In genomic region chr16:47266744-47267686, GRCm38 (mm10) we compare ENCODE assay signal across 12 mouse cellular contexts.
A peak's percentile ranks its signal among the peaks of the same experiment; 100 is the strongest.
DNase-seq lines count a peak whose midpoint lies in the region; ATAC-seq lines count a peak whose summit lies in the region.
"Had no signal": no experiment of that assay in that cellular context is flagged by ENCODE, and none has a peak within 500 bp of the region (broad histone marks: within the 10 kb centered on the region; RNA-seq: fewer than 3 reads in every experiment).

No protein-coding gene starts in this region.

- intact Hi-C loops in gastrocnemius, postnatal 14 days (cut with DNase I; ENCODE audit: low total_unique reads) = no loop called here

- H3K9ac ChIP-seq in midbrain, embryonic 12.5 days (replicated peaks) = no peak overlapping the region
- no peak overlapping the region for H3K9ac ChIP-seq in midbrain, embryonic 11.5 days (ENCODE audit: low read length)
- no peak overlapping the region for H3K9ac ChIP-seq in hindbrain, embryonic 16.5 days (ENCODE audit: low read depth, low read length)

- H3K4me2 ChIP-seq in midbrain, embryonic 12.5 days (replicated peaks) = no peak overlapping the region
- H3K4me2 ChIP-seq in midbrain, embryonic 11.5 days = no peak overlapping the region
- no peak overlapping the region for H3K4me2 ChIP-seq in hindbrain, embryonic 16.5 days (ENCODE audit: low read length)

- no peaks in the 10 kb centered on the region for H3K9me3 ChIP-seq in midbrain, embryonic 12.5 days
- H3K9me3 ChIP-seq in midbrain, embryonic 11.5 days (ENCODE audit: control insufficient read depth, low read length) = no peaks in the 10 kb centered on the region
- no peaks in the 10 kb centered on the region for H3K9me3 ChIP-seq in hindbrain, embryonic 16.5 days (ENCODE audit: control insufficient read depth, low read length)

- no peak overlapping the region for H3K27ac ChIP-seq in midbrain, embryonic 12.5 days (replicated peaks)
- no peak overlapping the region for H3K27ac ChIP-seq in midbrain, embryonic 11.5 days (ENCODE audit: low read depth, low read length)
- H3K27ac ChIP-seq in hindbrain, embryonic 16.5 days (ENCODE audit: low read depth, low read length) = no peak overlapping the region
- H3K27ac ChIP-seq: heart, adult 2 months had no signal

- 73% methylated on average over 8 of the region's 8 CpGs for WGBS in midbrain, embryonic 12.5 days
- WGBS in midbrain, embryonic 11.5 days = 81% methylated on average over 8 of the region's 8 CpGs
- 58% methylated on average over 8 of the region's 8 CpGs for WGBS in hindbrain, embryonic 16.5 days

- ATAC-seq in midbrain, embryonic 12.5 days (ENCODE audit: low FRiP score, low read depth) = peak; percentile 68
- ATAC-seq in midbrain, embryonic 11.5 days (ENCODE audit: low FRiP score) = no peak; the same call in 1 of the 2 replicates
- peak; percentile 76 for ATAC-seq in hindbrain, embryonic 16.5 days
- ATAC-seq: lung, postnatal 0 days; Patski had no signal

- H3K36me3 ChIP-seq in midbrain, embryonic 12.5 days = no peaks in the 10 kb centered on the region
- H3K36me3 ChIP-seq in midbrain, embryonic 11.5 days (ENCODE audit: control insufficient read depth, insufficient read depth, low read length) = no peaks in the 10 kb centered on the region
- no peaks in the 10 kb centered on the region for H3K36me3 ChIP-seq in hindbrain, embryonic 16.5 days (ENCODE audit: control insufficient read depth, insufficient read depth, low read length)

- H3K27me3 ChIP-seq in midbrain, embryonic 12.5 days = no peaks in the 10 kb centered on the region
- H3K27me3 ChIP-seq in midbrain, embryonic 11.5 days (ENCODE audit: control insufficient read depth, insufficient read depth, low read length) = no peaks in the 10 kb centered on the region
- H3K27me3 ChIP-seq in hindbrain, embryonic 16.5 days (replicated peaks; ENCODE audit: control insufficient read depth, insufficient read depth, low read length) = no peaks in the 10 kb centered on the region
- H3K27me3 ChIP-seq: Patski had no signal

- H3K4me3 ChIP-seq in midbrain, embryonic 12.5 days = no peak overlapping the region
- no peak overlapping the region for H3K4me3 ChIP-seq in midbrain, embryonic 11.5 days (ENCODE audit: low read depth, low read length)
- H3K4me3 ChIP-seq in hindbrain, embryonic 16.5 days (ENCODE audit: low read length) = no peak overlapping the region
- H3K4me3 ChIP-seq: heart, adult 2 months had no signal

- DNase-seq in cerebellum, postnatal 10 days = peak; percentile 25 to 49
- no peak for DNase-seq in cerebellum, adult 8-10 months
- no peak for DNase-seq in midbrain, embryonic 11.5 days (ENCODE audit: low spot score, missing footprints)
- peak; percentile 24 for DNase-seq in retina, embryonic 14.5 days (ENCODE audit: low spot score)
- DNase-seq in gastrocnemius, postnatal 14 days = no peak
- no peak for DNase-seq in thymus, postnatal 10 days (ENCODE audit: low spot score in 2 of 2)
- DNase-seq: cerebellum, postnatal 36 days; heart, adult 2 months had no signal

- peaks cover 3% of the 10 kb centered on the region; the same call in 1 of the 2 replicates for H3K4me1 ChIP-seq in midbrain, embryonic 12.5 days
- no peaks in the 10 kb centered on the region for H3K4me1 ChIP-seq in midbrain, embryonic 11.5 days (ENCODE audit: control insufficient read depth, insufficient read depth, low read length)
- no peaks in the 10 kb centered on the region for H3K4me1 ChIP-seq in hindbrain, embryonic 16.5 days (ENCODE audit: control insufficient read depth, insufficient read depth, low read depth, low read length)

Comparison
In these comparisons a context has a peak if more than half of its experiments do, and no peak if none do; other contexts are left out.
1. DNase-seq: peak in cerebellum, postnatal 10 days (2 of 2) and retina, embryonic 14.5 days (single experiment); none in cerebellum, adult 8-10 months (single experiment), midbrain, embryonic 11.5 days (single experiment), gastrocnemius, postnatal 14 days (single experiment) and thymus, postnatal 10 days (0 of 2).